Mouse (Mus musculus) thymus, adult 18-20 months (tissue): Measurements from ENCODE around the gene Gm49380.

Experiments used
- DNase-seq, 2 experiments: peaks; one replicate each; pipeline ENCODE4 v3.0.0; 2022; ENCODE audit warnings: mixed read lengths in 2 of 2

Gene Gm49380

DNA sequence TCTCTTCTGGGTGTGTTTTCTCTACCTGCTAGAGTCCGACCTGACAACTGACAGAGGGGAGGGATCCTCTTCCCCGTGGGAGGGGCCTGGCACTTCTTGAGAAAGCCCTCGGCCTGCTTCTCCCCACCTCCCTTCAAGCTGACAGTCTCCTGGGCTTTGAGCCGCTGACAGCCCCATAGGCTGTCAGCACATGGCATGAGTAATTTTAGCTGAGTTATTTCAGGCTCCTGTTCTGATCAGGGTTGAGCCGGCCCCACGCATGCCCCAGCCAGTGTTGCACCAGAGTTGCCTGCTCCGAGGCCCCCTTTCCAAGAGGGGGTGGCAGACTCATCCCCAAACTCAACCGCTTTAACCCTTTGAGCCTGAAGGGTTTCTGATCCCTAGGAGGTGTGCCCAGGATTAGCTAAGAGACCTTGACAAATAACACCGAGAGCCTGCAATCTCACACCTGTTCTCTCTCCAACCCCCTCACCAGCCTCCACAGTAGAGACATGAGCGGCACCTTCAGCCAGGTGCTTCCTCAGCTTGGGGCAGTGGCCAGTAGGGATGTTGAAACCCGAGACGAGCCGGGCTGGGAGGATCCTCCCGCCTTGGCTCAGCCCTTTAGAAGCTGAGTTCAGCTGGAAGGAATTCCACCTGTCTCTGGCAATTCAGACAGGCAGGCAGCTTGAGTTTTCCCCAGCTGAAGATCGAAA is 25.4 kb downstream of the Gm49380 start:
- DNase-seq = no peak

- DNase-seq = no peak
Measured at GRCm38 (mm10) chr9:44086960-44087359, 26.3 kb downstream of the Gm49380 start.

GRCm38 (mm10) chr9:44085741-44086665 is 27.3 kb downstream of the Gm49380 start:
- DNase-seq = no peak

- DNase-seq = no peak
Measured at GRCm38 (mm10) chr9:44085276-44085675, 28.0 kb downstream of the Gm49380 start.

DNA sequence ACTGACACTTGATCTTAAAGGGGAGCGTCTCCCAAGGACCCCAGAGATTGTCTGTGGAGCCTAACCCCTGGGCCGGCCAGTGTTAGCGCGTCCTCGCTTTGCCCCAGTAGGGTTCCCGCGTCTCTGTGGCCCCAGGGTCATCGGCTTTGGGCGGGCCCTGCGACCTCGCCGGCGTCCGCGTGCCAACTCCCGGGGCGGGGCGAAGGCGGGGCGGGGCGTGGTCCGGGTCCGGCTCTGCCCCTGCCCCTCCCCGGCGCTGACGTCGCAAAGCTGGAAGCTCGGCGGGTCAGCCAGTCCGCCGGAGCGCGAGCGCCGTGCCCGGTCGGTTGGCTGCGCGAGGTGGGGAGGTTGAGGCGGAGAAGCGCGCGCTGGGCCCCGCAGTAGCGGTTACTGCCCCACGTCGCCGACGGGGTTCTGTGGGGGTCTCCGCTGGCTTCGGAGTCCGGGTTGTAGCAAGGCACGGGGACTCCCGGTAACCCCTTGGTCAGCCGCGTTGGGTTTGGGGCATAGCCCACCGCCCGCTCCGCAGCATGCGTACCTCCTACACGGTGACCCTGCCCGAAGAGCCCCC is 28.6 kb downstream of the Gm49380 start:
- DNase-seq = peak; percentile 65 to 67

DNA sequence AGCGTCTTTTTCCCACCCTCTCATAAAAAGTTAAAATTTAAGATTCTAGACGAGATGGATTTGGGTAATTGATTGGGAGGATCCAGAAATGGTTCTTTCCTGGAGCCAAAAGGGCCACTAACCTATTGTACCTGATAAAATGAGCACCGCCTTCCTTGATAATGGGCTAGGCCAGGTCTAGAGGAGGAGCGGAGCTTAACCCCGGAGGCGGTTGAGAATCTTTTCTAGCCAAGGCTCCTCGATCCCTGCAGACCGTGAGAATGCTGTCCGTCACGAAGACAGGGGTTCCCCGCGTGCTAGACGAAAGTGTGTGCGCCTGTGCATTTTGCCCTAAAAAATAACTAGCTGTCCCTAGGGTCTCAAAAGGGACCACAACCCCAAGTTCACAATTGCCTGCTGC is 29.1 kb downstream of the Gm49380 start:
- DNase-seq = no peak

DNA sequence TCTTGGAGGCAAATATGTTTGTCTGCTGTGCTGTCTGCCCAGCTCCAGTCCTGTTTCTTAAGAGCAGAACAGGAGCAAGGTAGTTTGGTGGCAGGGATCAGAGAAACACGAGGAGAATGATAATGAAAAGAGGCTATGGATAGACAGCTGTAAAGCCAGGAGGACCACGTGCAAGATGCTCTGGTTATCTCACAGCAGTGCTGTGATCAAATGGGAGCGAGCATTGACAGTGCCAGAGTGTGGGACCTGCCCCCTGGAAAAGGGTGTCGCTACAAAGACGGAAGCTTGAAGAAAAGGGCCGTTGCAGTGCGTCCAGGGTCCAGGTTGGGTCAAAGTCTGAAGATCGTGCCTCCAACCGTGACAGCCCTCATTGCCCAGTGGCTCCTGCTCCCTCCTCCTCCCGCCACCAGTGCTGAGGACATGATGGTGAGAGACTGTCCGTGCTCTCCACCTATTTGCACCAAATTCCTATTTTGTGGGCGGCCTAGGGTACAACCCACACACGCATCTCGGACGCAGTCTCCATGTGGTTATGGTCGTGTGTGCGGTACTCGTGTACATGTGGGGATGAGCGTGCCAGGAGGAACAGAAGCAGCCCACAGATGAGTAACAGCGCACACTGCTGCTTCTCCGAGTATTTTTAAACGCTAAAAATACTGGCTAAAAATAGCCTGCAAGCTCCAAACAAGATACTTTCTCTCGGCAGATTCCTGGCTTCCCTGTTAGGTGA is 29.7 kb downstream of the Gm49380 start:
- no peak for DNase-seq

DNA sequence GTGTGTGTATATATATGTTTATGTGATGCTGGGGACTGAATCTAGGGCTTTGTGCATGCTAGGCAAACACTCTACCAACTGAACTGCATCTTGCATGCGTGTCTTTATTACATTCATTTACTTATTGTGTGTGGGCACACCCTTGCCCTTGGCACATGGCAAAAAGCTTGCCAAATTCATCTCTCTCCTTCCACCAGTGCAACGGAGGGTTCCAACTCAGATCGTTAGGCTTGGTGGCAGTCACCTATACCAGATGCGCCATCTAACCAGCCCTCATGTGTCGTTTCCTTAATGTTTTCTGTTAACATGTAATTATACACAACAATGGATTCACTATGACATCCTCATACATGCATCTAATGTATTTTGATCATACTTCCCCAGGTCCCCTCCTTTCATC is 31.0 kb downstream of the Gm49380 start:
- no peak for DNase-seq

DNA sequence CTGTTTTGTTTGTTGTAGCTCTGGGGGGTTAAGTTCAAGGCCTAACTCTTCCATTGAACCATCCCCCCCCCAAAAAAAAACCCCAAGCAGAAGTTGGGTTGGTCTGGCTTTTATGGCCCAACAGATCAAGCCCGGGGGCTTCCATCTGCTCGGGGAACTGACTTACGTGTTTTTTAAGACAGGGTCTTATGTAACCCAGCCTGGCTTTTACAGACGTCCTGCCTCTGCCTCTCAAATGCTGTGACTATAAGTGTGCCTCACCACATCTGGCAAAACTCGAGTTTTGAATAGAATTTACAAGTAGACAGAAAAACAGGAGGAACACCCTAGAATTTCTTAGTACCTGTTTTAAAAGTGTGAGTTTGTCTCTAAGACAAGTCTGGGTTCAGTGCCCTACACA is 31.7 kb downstream of the Gm49380 start:
- no peak for DNase-seq

DNA sequence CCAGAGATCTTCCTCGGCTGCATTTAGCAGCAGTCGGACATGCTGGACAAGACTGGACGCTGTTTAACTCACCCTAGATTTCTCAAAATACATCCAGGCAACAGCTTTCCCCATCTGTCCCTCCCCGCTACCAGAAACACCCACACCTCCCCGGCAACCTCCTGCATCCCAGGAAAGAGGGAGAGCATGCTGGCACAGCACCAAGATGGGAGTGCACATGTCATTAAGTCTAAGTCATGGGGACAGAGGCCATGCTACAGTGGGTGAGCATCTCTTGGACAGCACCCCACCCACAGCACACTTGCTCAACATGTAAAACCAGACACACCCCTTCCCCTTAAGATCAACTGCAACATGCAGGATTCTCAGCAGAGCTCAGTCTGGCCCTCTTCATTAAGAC is 32.3 kb downstream of the Gm49380 start:
- DNase-seq = no peak

DNA sequence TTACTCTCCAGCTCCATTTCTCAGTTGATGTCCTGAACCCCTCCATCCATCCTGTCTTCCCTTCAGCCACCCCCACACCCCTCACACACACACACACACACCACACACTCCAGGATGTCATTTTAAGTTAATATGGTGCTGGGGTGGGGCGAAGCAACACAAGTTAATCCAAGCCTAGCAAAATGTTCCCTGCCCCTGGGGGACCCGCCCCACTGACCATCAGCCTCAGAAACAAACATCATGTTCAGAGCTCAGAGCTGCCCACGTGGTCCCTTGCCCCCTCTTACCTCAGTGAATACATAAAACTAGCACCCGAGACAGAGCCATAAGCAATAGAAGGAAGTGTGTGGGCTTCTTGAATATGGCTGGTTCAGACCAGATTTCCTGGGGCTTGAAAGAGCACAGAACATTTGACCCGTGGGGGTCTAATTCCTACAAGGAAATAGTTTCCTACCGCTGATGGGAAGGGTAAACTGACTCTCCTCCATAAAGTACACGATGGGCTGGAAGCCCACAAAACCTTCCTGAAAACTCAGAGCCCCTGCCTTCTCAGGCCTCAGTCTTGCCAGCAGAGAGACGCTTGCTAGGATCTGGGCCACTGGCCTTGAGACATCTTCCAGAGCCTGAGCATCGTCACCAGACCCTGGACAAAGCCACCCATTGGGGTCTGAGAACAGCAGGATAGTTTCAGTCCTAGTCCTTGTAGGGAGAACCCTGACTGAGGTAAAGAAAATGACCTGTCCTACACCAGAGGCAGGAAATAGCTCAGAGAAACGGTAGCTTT is 33.1 kb downstream of the Gm49380 start:
- DNase-seq = no peak

DNA sequence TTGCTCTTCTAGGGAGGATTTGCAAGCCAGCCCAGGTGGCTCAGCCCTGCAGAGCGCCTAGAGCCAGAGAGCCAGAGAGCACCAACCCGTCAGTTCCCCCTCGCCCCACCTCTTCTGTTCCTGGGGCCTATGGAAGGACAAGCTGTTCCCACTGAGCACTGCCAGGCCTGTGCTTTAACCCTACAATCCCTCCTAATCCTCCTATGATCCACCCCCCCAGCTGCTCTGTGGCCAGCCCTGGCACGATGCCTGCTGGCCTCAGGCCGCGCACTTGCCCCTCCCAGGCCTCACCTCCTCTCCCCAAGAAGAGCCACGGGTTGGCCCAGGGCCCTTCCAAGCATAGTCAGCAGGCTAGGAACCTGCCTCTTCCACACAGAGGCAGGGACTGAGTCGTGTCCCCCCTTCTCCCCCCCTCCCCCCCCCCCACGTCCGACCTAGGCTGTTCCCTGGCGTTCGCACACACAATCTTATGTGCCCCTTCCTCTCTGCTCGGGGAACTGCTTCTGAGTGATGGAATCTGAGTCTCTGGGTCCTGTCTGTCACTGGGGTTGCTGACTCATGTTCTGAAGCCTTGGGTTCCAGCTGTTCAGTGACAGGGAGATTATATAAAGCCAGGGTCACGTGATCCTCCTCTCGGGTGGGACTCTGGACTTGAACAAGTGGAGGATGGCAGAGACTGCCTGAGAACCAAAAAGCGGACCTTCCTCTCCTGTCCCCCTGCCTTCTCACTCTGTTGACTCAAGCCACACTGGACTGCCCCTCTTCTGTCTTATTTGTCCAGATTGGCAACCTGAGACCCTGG is 34.1 kb downstream of the Gm49380 start:
- DNase-seq = no peak

- DNase-seq = no peak
Measured at GRCm38 (mm10) chr9:44078136-44078797, 35.0 kb downstream of the Gm49380 start.

DNA sequence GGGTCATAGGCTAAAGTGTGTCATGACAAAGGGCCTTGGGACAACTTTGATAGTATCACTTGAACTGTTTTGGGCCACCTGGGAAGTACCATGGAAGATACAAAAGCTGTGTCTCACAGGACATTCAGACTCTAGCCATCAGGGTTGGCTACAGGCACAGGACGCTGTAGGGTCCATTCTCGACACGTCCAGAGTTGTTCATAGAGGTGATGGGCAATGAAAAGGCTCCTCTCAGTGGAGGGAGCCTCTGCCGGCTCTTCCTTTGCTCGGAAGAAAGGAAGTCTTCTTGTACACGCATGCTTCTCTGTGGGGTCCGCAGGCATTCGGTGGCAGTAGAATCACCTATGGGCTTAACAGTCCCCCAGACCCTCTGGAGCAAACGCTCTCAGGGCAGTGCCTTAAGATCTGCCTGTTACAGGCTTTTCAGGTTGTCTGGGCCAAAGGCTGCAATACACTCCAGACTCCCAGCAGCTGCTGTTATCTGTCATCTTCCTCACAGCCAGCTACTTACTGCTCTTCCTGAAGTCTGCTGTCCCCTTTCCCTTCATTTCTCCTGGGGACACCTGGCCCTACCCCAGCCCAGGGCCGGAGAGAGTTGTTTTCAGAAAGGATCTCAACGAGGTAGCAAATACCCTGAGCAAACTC is 35.9 kb downstream of the Gm49380 start:
- DNase-seq = no peak

DNA sequence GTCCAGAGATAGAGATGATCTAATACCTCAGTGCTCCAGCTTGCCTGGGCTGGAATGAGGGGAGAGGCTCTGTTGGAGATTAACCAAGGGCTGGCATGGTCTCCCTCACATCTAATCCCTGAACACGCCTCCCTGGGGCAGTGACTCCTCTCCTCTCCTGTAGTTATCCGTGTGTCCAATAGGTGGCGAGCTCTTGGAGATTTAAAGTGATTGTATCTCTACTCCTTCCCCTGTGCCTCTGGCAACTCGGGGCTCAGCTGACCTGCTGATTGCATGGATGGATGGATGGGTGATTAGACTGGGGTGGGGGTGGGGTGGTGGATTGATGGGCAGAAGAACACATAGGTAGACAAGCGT is 36.6 kb downstream of the Gm49380 start:
- no peak for DNase-seq

DNA sequence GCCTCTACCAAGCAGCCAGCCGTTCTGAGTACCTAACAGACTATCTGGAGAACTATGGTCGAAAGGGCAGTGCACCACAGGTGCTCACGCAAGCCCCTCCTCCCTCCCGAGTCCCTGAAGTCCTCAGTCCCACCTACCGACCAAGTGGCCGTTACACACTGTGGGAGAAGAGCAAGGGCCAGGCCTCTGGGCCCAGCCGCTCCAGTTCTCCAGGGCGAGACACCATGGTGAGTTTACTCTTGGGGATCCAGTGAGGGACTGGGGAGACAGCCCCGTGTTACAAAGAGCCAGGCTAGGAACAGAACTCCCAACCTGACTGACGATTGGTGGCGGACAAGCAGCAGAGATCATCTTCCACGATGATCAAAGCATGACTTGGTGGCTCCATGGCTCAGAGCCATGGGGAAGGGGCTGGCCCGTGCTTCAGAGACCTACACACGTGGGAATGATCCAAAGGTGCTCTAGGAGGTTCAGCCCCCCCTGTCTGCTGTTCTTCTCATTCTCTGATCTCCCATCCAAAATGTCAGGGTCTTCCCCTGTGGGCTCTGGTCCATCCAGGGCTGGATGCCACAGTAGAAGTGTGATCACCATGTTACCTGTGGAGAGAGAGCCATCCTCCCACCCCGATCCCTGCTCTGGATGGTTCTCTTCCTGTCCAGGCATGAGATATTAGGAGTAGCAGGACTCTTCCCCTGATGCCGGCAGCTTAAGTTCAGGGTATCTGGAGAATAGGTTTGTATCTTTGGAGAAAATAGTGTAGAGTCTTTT is 37.1 kb downstream of the Gm49380 start:
- DNase-seq = no peak

DNA sequence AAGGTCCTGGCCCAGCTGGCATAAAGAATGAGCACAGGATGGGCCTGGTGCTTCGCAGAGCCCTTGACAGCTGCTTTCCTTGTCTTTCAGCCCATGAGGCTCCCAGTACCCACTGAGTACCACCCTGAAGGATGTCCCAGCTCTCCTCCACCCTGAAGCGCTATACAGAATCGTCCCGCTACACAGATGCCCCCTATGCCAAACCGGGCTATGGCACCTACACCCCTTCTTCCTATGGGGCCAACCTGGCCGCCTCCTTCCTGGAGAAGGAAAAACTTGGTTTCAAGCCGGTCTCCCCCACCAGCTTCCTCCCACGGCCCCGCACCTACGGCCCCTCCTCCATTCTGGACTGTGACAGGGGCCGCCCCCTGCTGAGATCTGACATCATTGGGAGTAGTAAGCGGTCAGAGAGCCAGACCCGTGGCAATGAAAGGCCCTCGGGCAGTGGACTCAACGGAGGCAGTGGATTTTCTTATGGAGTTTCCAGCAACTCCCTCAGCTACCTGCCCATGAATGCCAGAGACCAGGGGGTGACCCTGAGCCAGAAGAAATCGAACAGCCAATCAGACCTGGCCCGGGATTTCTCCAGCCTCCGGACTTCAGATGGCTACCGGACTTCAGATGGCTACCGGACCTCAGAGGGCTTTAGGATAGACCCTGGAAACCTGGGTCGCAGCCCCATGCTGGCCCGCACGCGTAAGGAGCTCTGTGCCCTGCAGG is 37.9 kb downstream of the Gm49380 start:
- no peak for DNase-seq

GRCm38 (mm10) chr9:44074395-44075275 is 38.7 kb downstream of the Gm49380 start:
- no peak for DNase-seq
